Mouse (Mus musculus): ENCODE measurements around the gene Tle4. TPM values are rescaled to one million over a fixed set of nuclear protein-coding genes. Genes with fewer than 3 reads are reported as not detected.

Gene Tle4
- polyA plus RNA-seq, 1 experiment from 2014 or later, result 4.6 TPM

DNA sequence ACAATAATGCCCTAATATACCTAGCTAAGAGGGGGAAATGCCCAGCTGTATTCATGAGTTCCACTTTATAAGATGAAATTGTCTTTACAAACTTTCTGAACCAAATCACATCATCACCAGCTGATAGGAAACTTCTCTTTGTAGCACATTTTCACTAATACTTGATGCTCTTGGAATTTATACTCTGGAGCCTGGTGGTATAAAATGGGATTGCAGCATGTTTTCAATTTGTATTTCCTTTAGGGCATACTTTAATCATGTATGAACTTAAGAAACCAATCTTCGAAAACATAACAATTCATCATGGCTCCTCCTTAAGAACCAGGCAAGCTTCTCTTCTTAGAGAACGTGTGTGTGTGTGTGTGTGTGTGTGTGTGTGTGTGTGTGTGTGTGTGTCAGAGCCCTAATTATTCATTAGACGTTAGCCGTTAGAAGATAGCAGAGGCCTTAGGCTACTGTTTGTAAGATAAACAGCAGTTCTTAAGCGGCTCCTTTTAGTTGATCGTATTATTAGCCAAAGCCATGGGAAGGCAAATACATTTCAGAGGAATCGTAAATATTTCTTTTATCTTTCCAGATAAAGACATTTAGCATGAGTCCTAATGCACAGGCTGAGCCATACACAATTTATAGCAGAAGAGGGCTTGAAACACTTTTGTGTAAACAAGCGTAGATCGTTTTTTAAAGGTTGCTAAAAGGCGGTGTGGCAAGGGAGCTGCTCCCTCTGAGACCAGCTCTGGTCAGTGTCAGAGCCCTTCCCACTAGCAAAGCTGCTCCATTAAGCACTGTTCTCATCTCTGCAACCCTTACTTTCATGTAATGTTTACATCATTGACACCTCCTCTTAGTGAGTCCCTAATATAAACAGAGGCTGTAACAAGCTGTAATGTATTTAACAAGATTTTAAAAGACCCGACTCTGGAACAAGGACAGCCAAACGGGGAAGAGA lies 173.6 kb downstream of the Tle4 start:
- H3K27ac ChIP-seq (replicated peaks), result no peak overlapping the region
- H3K4me2 ChIP-seq, result no peak overlapping the region
- 34% methylated on average over 12 of the region's 12 CpGs for WGBS (ENCODE audit: insufficient replicate concordance)
- H3K4me1 ChIP-seq (replicated peaks), result peaks cover 27% of the 10 kb centered on the region
- no peaks in the 10 kb centered on the region for H3K9me3 ChIP-seq (replicated peaks)
- H3K4me3 ChIP-seq (replicated peaks), result no peak overlapping the region
- H3K27me3 ChIP-seq, result no peaks in the 10 kb centered on the region
- H3K36me3 ChIP-seq (replicated peaks), result no peaks in the 10 kb centered on the region
- peak; percentile 33; the same call in 1 of the 2 replicates for ATAC-seq (ENCODE audit: insufficient read depth)
- no peak overlapping the region for H3K9ac ChIP-seq

- Histone ChIP-seq H3K4me3 (replicated peaks) (no peak overlapping the region), H3K9me3 (replicated peaks) (no peaks in the 10 kb centered on the region), H3K9ac (no peak overlapping the region), H3K4me1 (replicated peaks) (peaks cover 27% of the 10 kb centered on the region), H3K27ac (replicated peaks) (no peak overlapping the region), H3K4me2 (no peak overlapping the region), H3K36me3 (replicated peaks) (no peaks in the 10 kb centered on the region), H3K27me3 (no peaks in the 10 kb centered on the region)
- WGBS (ENCODE audit: insufficient replicate concordance), result 63% methylated on average over 5 of the region's 5 CpGs
- no peak for ATAC-seq (ENCODE audit: insufficient read depth)
These were observed 176.2 kb downstream of the Tle4 start for GRCm38 (mm10) chr19:14421691-14422090.

GRCm38 (mm10) chr19:14419886-14420285 lies 178.0 kb downstream of the Tle4 start:
- 25% methylated on average over 5 of the region's 5 CpGs for WGBS (ENCODE audit: insufficient replicate concordance)

DNA sequence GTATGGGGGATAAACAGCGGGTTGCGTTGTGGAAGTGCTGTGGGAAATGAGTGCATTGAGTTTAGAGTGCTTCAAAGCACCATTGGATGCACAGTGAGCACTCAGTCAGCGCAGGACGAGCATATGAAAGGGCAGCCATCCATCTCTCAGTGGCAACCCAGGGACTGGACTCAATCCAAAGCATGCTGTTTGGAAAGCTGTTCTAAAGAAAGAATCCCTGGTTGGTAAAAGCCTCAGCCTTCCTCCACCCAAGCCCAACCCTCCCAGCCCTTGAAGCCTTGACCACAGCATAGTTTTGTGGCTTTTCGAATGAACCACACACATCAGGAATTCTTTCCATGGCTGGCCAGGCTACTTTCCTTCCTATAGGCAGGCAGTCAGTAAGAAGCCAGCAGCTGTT lies 181.0 kb downstream of the Tle4 start:
- H3K4me2 ChIP-seq, result no peak overlapping the region
- no peak overlapping the region for H3K27ac ChIP-seq (replicated peaks)
- no peak overlapping the region for H3K4me3 ChIP-seq (replicated peaks)
- H3K9me3 ChIP-seq (replicated peaks), result no peaks in the 10 kb centered on the region
- H3K36me3 ChIP-seq (replicated peaks), result no peaks in the 10 kb centered on the region
- 50% methylated on average over 5 of the region's 5 CpGs for WGBS (ENCODE audit: insufficient replicate concordance)
- peaks cover 7% of the 10 kb centered on the region for H3K4me1 ChIP-seq (replicated peaks)
- H3K9ac ChIP-seq, result no peak overlapping the region
- no peaks in the 10 kb centered on the region for H3K27me3 ChIP-seq
- ATAC-seq (ENCODE audit: insufficient read depth), result no peak

More at GRCm38 (mm10) chr19:14419886-14420285, 178.0 kb downstream of the Tle4 start:
- Histone ChIP-seq H3K4me3 (replicated peaks) (no peak overlapping the region), H3K4me1 (replicated peaks) (peaks cover 13% of the 10 kb centered on the region), H3K9me3 (replicated peaks) (no peaks in the 10 kb centered on the region), H3K27ac (replicated peaks) (no peak overlapping the region), H3K4me2 (no peak overlapping the region), H3K9ac (no peak overlapping the region), H3K36me3 (replicated peaks) (no peaks in the 10 kb centered on the region), H3K27me3 (no peaks in the 10 kb centered on the region)
- ATAC-seq (ENCODE audit: insufficient read depth), result peak; percentile 37; the same call in 1 of the 2 replicates

GRCm38 (mm10) chr19:14415996-14416395 lies 181.9 kb downstream of the Tle4 start:
- ATAC-seq (ENCODE audit: insufficient read depth), result no peak
- H3K27me3 ChIP-seq, result no peaks in the 10 kb centered on the region

DNA sequence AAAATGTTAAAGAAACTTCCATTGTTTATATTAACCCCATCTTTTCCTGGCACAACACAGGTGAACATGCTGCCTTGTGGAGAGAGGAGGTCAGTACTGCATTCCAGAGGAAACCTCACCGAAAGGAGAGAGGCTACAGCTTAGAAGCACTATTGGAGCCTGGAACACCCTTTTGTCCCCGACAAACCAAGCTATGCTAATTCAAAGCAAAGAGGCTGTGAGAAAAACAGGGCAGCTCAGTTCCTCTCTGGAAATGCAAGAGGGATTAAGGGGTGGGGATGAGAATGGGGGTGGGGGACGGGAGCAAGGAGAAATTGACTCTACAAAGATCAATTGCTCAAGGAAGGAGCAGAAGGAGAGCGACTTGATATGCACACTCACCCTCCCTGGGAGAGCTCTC lies 182.9 kb downstream of the Tle4 start:
- WGBS (ENCODE audit: insufficient replicate concordance), result 27% methylated on average over 4 of the region's 4 CpGs
- no peak overlapping the region for H3K9ac ChIP-seq
- no peak overlapping the region for H3K4me3 ChIP-seq (replicated peaks)
- H3K36me3 ChIP-seq (replicated peaks), result no peaks in the 10 kb centered on the region
- H3K9me3 ChIP-seq (replicated peaks), result no peaks in the 10 kb centered on the region
- H3K27ac ChIP-seq (replicated peaks), result no peak overlapping the region
- H3K27me3 ChIP-seq, result no peaks in the 10 kb centered on the region
- peaks cover 4% of the 10 kb centered on the region for H3K4me1 ChIP-seq (replicated peaks)
- no peak for ATAC-seq (ENCODE audit: insufficient read depth)
- H3K4me2 ChIP-seq, result no peak overlapping the region

More at GRCm38 (mm10) chr19:14415996-14416395, 181.9 kb downstream of the Tle4 start:
- no peaks in the 10 kb centered on the region for H3K9me3 ChIP-seq (replicated peaks)
- H3K36me3 ChIP-seq (replicated peaks), result no peaks in the 10 kb centered on the region
- no peak overlapping the region for H3K9ac ChIP-seq
- H3K4me1 ChIP-seq (replicated peaks), result peaks cover 7% of the 10 kb centered on the region
- no peak overlapping the region for H3K27ac ChIP-seq (replicated peaks)
- H3K4me2 ChIP-seq, result no peak overlapping the region
- H3K4me3 ChIP-seq (replicated peaks), result no peak overlapping the region
- 56% methylated on average over 6 of the region's 6 CpGs for WGBS (ENCODE audit: insufficient replicate concordance)

- Histone ChIP-seq H3K4me2 (no peak overlapping the region), H3K9me3 (replicated peaks) (no peaks in the 10 kb centered on the region), H3K4me1 (replicated peaks) (no peaks in the 10 kb centered on the region), H3K27ac (replicated peaks) (no peak overlapping the region), H3K9ac (no peak overlapping the region), H3K36me3 (replicated peaks) (no peaks in the 10 kb centered on the region), H3K27me3 (no peaks in the 10 kb centered on the region), H3K4me3 (replicated peaks) (no peak overlapping the region)
- ATAC-seq (ENCODE audit: insufficient read depth), result no peak
- WGBS (ENCODE audit: insufficient replicate concordance), result 43% methylated on average over 10 of the region's 10 CpGs
These were observed 191.2 kb downstream of the Tle4 start for GRCm38 (mm10) chr19:14406603-14407002.
